Mouse (Mus musculus) small intestine, adult 2 months (tissue): ENCODE results near the gene Chml.

Experiments
- CTCF ChIP-seq: fragments of 200-500 bp; IDR thresholded peaks from 2 replicates; pipeline ENCODE4 v1.5.1; 2012; ENCODE audit warnings: low read depth, mild to moderate bottlenecking, control low read depth, inconsistent platforms, low read length, moderate library complexity, mixed read lengths; ENCODE audit not compliant: insufficient replicate concordance, insufficient read length; ENCODE audit errors: extremely low read depth
- POLR2A ChIP-seq: fragments of 200-500 bp; IDR thresholded peaks from 2 replicates; pipeline ENCODE4 v1.6.1; 2012; ENCODE audit warnings: low read depth, mild to moderate bottlenecking, control low read depth, inconsistent platforms, low read length, moderate library complexity

GRCm38 (mm10) chr1:175691686-175692245 is 935 bp downstream of the Chml start:
- TF ChIP-seq POLR2A (no peak), CTCF (no peak)
